Mouse (Mus musculus): ENCODE data around the gene Hmgb1.

GRCm38 (mm10) chr5:149166011-149166410 lies 18.3 kb downstream of the Hmgb1 start:
- no peak for TF ChIP-seq CTCF (conservative IDR thresholded peaks at IDR 0.05 in 1 of 2, IDR thresholded peaks at IDR 0.05 in 1 of 2; ENCODE audit: low read depth in 2 of 2, low read length in 2 of 2)
- TF ChIP-seq JUND (conservative IDR thresholded peaks at IDR 0.05; ENCODE audit: low read depth, low read length) = no peak
- TF ChIP-seq SMC3 (IDR thresholded peaks at IDR 0.05; ENCODE audit: low read depth, low read length) = no peak
- no peak for TF ChIP-seq JUN (IDR thresholded peaks at IDR 0.05; ENCODE audit: insufficient read depth, low read depth, low read length)
- no peak for TF ChIP-seq MAX (IDR thresholded peaks at IDR 0.05; ENCODE audit: low read length)
- TF ChIP-seq POLR2AphosphoS2 (IDR thresholded peaks at IDR 0.05; ENCODE audit: low read depth, low read length) = no peak
- TF ChIP-seq MAZ (IDR thresholded peaks at IDR 0.05; ENCODE audit: low read depth, low read length) = no peak
- no peak for TF ChIP-seq POLR2A (IDR thresholded peaks at IDR 0.05; ENCODE audit: low read depth, low read length)
- no peak for TF ChIP-seq RCOR1 (conservative IDR thresholded peaks at IDR 0.05; ENCODE audit: low read depth, low read length)
- no peak for TF ChIP-seq EP300 (IDR thresholded peaks at IDR 0.05; ENCODE audit: low read length)
- TF ChIP-seq ZC3H11A (IDR thresholded peaks at IDR 0.05; ENCODE audit: low read depth, low read length) = no peak
- TF ChIP-seq E2F4 (IDR thresholded peaks at IDR 0.05; ENCODE audit: insufficient replicate concordance, low read depth, low read length) = no peak
- no peak for TF ChIP-seq NELFE (IDR thresholded peaks at IDR 0.05; ENCODE audit: low read depth, low read length)

Measured in CH12.LX (cell line).